Mouse (Mus musculus) heart, embryonic 11.5 days (tissue): ENCODE results near the gene Adk. TPM values are rescaled to one million over a fixed set of nuclear protein-coding genes. Genes with fewer than 3 reads are reported as not detected.

Experiments
- ATAC-seq: fragments of 200-750 bp; cut with Nextera tagmentation; replicated peaks from 2 replicates; pipeline ENCODE4 v1.8.0; 2017; ENCODE audit warnings: moderate library complexity; ENCODE audit not compliant: insufficient number of reproducible peaks, low FRiP score, low TSS enrichment
- H3K27ac ChIP-seq: fragments of 300-500 bp; sonication (generic); 2 replicates; pipeline ENCODE4 v1.5.1; 2014; ENCODE audit warnings: mild to moderate bottlenecking, low read depth, low read length
- H3K27me3 ChIP-seq: fragments of 300-500 bp; sonication (generic); 2 replicates; pipeline ENCODE4 v1.6.1; 2014; ENCODE audit warnings: mild to moderate bottlenecking, low read length, mixed read lengths; ENCODE audit not compliant: control insufficient read depth, insufficient read depth
- H3K36me3 ChIP-seq: fragments of 300-500 bp; sonication (generic); 2 replicates; pipeline ENCODE4 v1.6.1; 2014; ENCODE audit warnings: mild to moderate bottlenecking, low read length, moderate library complexity, mixed read lengths; ENCODE audit not compliant: control insufficient read depth, insufficient read depth
- H3K4me1 ChIP-seq: fragments of 300-500 bp; sonication (generic); 2 replicates; pipeline ENCODE4 v1.6.1; 2014; ENCODE audit warnings: low read length; ENCODE audit not compliant: control insufficient read depth, insufficient read depth
- H3K4me2 ChIP-seq: fragments of 300-500 bp; sonication (generic); 2 replicates; pipeline ENCODE4 v1.6.1; 2014; ENCODE audit warnings: mild to moderate bottlenecking, moderate library complexity
- H3K4me3 ChIP-seq: fragments of 300-500 bp; sonication (generic); 2 replicates; pipeline ENCODE4 v1.5.1; 2014; ENCODE audit warnings: low read depth, low read length
- H3K9ac ChIP-seq: fragments of 300-500 bp; sonication (generic); 2 replicates; pipeline ENCODE4 v1.6.1; 2014; ENCODE audit warnings: mild to moderate bottlenecking, low read depth, low read length, moderate library complexity
- H3K9me3 ChIP-seq: fragments of 300-500 bp; sonication (generic); replicated peaks from 2 replicates; pipeline ENCODE4 v1.6.1; 2016; ENCODE audit warnings: low read length; ENCODE audit not compliant: control insufficient read depth
- WGBS: fragments of 180-500 bp; shearing (Covaris S2); extraction: QIAGEN DNeasy Blood & Tissue Kit; methylation state at CpG from one replicate; pipeline ENCODE4 v1.1.7; 2014; ENCODE audit not compliant: insufficient replicate concordance; 5-methylcytosine and 5-hydroxymethylcytosine counted together
- polyA plus RNA-seq: library from polyadenylated mRNA; unstranded; fragments of >200 nt; fragmentation: Nextera tagmentation; extraction: Ambion mirVana; gene quantifications from 2 replicates; pipeline ENCODE4 v1.2.1, GENCODE M21; 2014

The Adk gene
- polyA plus RNA-seq, 1 experiment from 2014 or later, result 261 TPM

DNA sequence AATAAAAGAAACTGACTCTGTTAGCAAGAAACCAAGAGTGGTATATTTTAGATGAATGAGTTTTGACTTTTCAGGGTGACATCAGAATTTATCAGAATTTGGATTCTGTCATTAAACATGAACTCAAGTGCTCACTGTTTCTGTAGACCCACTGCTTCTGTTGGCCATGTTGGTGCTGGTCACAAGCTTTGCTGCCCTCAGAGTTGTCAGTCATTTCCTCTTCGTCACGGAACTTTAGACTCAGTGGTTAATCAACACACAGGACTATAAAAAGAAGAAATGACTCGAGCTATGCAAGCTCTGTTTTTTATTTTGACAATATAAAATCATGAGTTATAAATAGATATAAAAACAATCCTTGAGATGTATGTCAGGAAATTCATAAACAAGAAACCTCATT, 228.1 kb downstream of the Adk start:
- Histone ChIP-seq H3K36me3 (no peaks in the 10 kb centered on the region), H3K9me3 (no peaks in the 10 kb centered on the region), H3K4me1 (peaks cover 3% of the 10 kb centered on the region; the same call in 1 of the 2 replicates), H3K4me2 (no peak overlapping the region), H3K27me3 (no peaks in the 10 kb centered on the region), H3K9ac (no peak overlapping the region), H3K4me3 (no peak overlapping the region), H3K27ac (no peak overlapping the region)
- WGBS, result 67% methylated on average over 3 of the region's 3 CpGs
- ATAC-seq, result no peak

DNA sequence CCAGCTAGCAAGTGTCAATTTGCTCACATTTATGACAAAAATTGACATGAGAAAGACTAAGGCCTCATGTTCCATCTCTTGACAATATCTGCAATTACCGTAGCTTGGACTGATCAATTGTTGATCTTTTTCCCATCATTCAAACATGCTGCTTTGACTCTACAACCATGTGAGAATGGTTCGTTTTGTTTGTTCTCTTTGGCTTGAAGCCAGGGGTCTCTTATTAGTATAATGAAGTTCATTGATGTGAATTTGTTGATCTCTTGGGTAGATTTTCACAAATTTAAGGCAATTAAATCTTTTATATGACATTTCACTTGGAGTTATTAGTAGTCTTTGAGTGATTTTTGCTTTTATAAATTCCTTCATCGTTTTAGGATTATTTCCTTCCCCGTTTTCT, 229.1 kb downstream of the Adk start:
- no peak overlapping the region for H3K9ac ChIP-seq
- 0 out of 2 replicates have a peak, but pooled peaks cover 2% of the 10 kb centered on the region for H3K4me1 ChIP-seq
- no peaks in the 10 kb centered on the region for H3K36me3 ChIP-seq
- 79% methylated on average over 4 of the region's 4 CpGs for WGBS
- H3K9me3 ChIP-seq, result no peaks in the 10 kb centered on the region
- no peak overlapping the region for H3K4me2 ChIP-seq
- no peak overlapping the region for H3K4me3 ChIP-seq
- H3K27ac ChIP-seq, result no peak overlapping the region
- H3K27me3 ChIP-seq, result no peaks in the 10 kb centered on the region
- no peak for ATAC-seq

DNA sequence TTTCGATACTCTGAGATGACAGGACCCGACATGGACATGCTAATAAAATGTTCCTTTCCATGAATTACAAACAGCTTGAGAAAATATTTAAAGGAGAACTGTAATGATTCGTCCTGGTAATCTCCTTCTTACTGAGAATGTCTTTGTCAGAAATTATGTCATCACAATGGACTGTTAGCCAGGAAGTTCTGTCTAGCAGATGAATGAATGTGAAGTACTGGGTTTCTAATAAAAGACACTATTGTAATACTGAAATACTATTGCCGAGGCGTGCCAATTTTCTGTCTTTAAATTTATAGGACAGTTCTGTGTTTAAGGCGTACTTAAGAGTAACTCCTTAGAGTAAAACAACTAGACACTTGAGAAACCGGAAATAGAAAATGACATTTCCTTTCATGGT, 231.7 kb downstream of the Adk start:
- Histone ChIP-seq H3K4me2 (no peak overlapping the region), H3K36me3 (no peaks in the 10 kb centered on the region), H3K4me1 (0 out of 2 replicates have a peak, but pooled peaks cover 2% of the 10 kb centered on the region), H3K27me3 (no peaks in the 10 kb centered on the region), H3K9ac (no peak overlapping the region), H3K9me3 (no peaks in the 10 kb centered on the region), H3K27ac (no peak overlapping the region; the same call in 1 of the 2 replicates), H3K4me3 (no peak overlapping the region)
- no peak for ATAC-seq
- 63% methylated on average over 7 of the region's 7 CpGs for WGBS

DNA sequence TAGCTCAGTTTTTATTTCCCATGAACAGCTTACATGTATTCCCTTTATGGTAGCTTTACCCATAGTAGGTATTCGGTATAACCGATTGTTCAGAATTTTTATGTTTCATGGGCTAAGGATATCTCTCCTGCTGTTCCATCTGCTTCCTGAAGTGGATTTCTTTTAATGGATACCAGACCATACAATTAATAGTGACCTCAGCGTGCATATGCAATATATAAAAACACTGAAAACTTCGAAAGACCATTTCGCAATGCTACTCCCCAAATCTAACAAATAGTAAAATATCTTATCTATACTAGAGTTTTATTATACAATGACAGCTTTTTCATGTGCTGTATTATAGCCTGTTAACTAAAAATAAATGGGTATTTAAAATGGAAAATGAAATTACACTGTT, 232.5 kb downstream of the Adk start:
- no peak for ATAC-seq

DNA sequence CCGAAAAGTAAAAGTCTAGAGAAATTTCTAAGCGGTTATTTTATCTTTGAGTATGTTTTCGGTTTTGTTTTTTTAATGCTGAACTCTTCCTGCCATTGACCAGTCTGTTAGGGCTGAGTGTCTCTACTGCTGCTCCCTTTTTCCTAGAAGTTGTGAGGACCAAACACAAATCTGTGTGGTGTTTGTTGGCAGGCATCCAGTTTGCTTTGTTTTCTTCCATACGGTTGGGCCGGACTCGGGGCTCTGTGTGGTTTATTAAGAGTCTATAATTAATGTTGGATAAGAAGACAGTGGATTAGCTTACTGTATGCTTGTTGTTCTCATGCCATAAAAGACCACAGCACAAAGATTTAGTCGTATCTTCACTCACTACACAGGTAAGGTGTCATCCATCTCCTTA, 233.9 kb downstream of the Adk start:
- H3K27ac ChIP-seq, result no peak overlapping the region
- no peak overlapping the region for H3K4me3 ChIP-seq
- 0 out of 2 replicates have a peak, but pooled peaks cover 2% of the 10 kb centered on the region for H3K4me1 ChIP-seq
- no peaks in the 10 kb centered on the region for H3K27me3 ChIP-seq
- no peak overlapping the region for H3K4me2 ChIP-seq
- H3K36me3 ChIP-seq, result no peaks in the 10 kb centered on the region
- H3K9ac ChIP-seq, result no peak overlapping the region
- no peak for ATAC-seq
- WGBS, result 73% methylated on average over 7 of the region's 7 CpGs
- no peaks in the 10 kb centered on the region for H3K9me3 ChIP-seq

More for the DNA sequence above, 232.5 kb downstream of the Adk start:
- H3K27me3 ChIP-seq, result no peaks in the 10 kb centered on the region
- 89% methylated on average over 5 of the region's 5 CpGs for WGBS
- no peaks in the 10 kb centered on the region for H3K36me3 ChIP-seq
- no peaks in the 10 kb centered on the region for H3K9me3 ChIP-seq
- no peak overlapping the region for H3K9ac ChIP-seq
- H3K4me1 ChIP-seq, result 0 out of 2 replicates have a peak, but pooled peaks cover 2% of the 10 kb centered on the region
- no peak overlapping the region for H3K4me3 ChIP-seq
- H3K4me2 ChIP-seq, result no peak overlapping the region
- H3K27ac ChIP-seq, result no peak overlapping the region

DNA sequence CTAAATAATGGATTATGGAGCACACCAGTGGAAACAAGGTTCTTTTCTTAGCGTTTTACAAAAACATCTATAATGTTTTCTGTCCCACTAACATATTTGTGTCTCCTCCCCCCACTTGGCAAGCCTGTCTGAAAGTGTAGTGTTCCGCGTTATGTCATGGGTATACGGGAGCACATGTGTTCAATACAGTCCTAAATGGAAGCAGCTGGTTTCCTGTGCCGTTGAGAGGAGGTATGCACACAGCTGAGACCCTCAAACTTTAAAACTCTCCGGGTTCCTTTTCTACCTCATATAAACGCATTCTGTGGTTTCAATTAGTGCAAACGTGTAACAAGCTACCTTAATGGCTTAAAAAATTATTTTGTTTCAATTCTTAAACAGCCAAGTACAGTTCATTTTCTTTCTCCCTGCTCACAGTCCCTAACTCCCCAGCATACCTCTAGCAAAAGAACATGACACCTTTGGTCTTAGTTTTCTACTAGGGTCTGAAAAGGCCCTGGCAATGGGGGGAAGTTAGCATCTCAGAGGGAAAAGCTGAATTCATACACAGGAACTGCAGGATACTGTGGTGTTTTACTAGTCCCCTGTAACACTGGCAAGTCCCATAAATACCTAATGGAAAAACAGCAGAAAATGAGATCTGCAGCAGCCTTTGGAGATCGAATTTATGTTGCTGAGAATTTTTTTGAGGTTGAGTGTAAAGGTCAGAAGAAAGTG, 235.5 kb downstream of the Adk start:
- Histone ChIP-seq H3K27ac (no peak overlapping the region), H3K4me1 (0 out of 2 replicates have a peak, but pooled peaks cover 2% of the 10 kb centered on the region), H3K9ac (no peak overlapping the region), H3K4me2 (no peak overlapping the region), H3K4me3 (no peak overlapping the region), H3K9me3 (no peaks in the 10 kb centered on the region), H3K36me3 (no peaks in the 10 kb centered on the region), H3K27me3 (no peaks in the 10 kb centered on the region)
- no peak for ATAC-seq
- 79% methylated on average over 9 of the region's 9 CpGs for WGBS

DNA sequence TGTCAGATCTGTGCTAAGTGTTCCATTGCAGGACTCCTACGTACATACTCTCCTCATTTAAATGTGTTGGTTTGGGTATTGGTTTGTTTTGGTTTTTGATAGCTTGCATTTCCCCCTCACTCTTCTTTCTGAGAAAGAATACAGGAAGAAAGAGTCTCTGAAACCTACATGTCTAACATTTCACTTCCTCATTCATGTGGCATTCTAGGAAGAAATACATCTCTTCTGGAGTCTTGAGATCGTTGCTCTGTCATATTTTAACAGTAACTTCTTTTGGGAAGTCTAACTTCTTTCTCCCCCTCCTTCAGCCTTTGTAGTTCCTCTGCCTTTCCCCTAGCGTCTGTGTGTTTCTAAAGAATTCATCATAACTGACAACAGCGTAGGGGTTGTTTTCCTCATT, 247.4 kb downstream of the Adk start:
- Histone ChIP-seq H3K36me3 (no peaks in the 10 kb centered on the region), H3K4me1 (0 out of 2 replicates have a peak, but pooled peaks cover 1% of the 10 kb centered on the region), H3K9me3 (no peaks in the 10 kb centered on the region), H3K9ac (no peak overlapping the region), H3K4me2 (no peak overlapping the region), H3K4me3 (no peak overlapping the region), H3K27me3 (no peaks in the 10 kb centered on the region), H3K27ac (no peak overlapping the region)
- WGBS, result 83% methylated on average over 4 of the region's 4 CpGs
- no peak for ATAC-seq

DNA sequence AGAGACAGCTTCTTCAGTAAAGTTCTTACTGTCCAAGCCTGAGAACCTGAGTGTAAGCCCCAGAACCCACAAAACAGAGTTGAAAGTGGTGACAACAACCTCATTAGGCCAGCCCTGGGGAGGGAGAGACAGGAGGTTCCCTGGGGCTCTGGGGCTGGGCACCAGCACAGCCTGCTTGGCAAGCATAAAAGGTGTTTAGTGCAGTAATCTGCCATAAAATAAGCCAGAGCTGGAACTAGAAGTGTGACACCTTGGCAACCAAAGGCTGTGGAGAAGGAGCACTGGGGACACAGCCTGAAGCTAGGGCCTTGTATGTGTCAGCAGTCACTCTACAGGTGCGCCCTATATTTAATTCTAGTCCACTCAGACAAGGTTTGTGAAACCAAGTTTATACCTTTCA, 252.4 kb downstream of the Adk start:
- no peak overlapping the region for H3K9ac ChIP-seq

More for the DNA sequence above, 252.4 kb downstream of the Adk start:
- Histone ChIP-seq H3K27ac (no peak overlapping the region), H3K36me3 (no peaks in the 10 kb centered on the region; the same call in 1 of the 2 replicates), H3K4me2 (no peak overlapping the region), H3K27me3 (no peaks in the 10 kb centered on the region), H3K4me3 (no peak overlapping the region), H3K9me3 (no peaks in the 10 kb centered on the region), H3K4me1 (0 out of 2 replicates have a peak, but pooled peaks cover 3% of the 10 kb centered on the region)
- no peak for ATAC-seq
- WGBS, result 92% methylated on average over 1 of the region's 1 CpGs
